Mouse (Mus musculus) lung, postnatal 10 days (tissue): ENCODE measurements around the gene Kdm2a.

Experiments
- DNase-seq: peaks from one replicate; pipeline ENCODE4 v3.0.0; 2021

The Kdm2a gene

GRCm38 (mm10) chr19:4298322-4299121 is 99.6 kb downstream of the Kdm2a start:
- DNase-seq, result no peak

GRCm38 (mm10) chr19:4297851-4298250 is 100.2 kb downstream of the Kdm2a start:
- DNase-seq, result no peak

- DNase-seq, result no peak
Measured at GRCm38 (mm10) chr19:4296611-4297010, 101.5 kb downstream of the Kdm2a start.

- no peak for DNase-seq
Measured at GRCm38 (mm10) chr19:4295391-4295790, 102.7 kb downstream of the Kdm2a start.

- peak; percentile 84 for DNase-seq
Measured at GRCm38 (mm10) chr19:4294381-4295097, 103.5 kb downstream of the Kdm2a start.

GRCm38 (mm10) chr19:4291161-4291560 is 106.9 kb downstream of the Kdm2a start:
- no peak for DNase-seq

- no peak for DNase-seq
Measured at GRCm38 (mm10) chr19:4290749-4291148, 107.3 kb downstream of the Kdm2a start.

GRCm38 (mm10) chr19:4283653-4284052 is 114.4 kb downstream of the Kdm2a start:
- DNase-seq, result no peak

GRCm38 (mm10) chr19:4282898-4283553 is 115.1 kb downstream of the Kdm2a start, which contains the start of gene Ankrd13d:
Gene Ankrd13d (minus strand): TSS chr19:4283137.
- peak; percentile 94 for DNase-seq

- DNase-seq, result no peak
Measured at GRCm38 (mm10) chr19:4280425-4280824, 117.7 kb downstream of the Kdm2a start.

GRCm38 (mm10) chr19:4279487-4279886 is 118.6 kb downstream of the Kdm2a start:
- DNase-seq, result no peak

- DNase-seq, result no peak
Measured at GRCm38 (mm10) chr19:4270972-4271371, 127.1 kb downstream of the Kdm2a start.

- no peak for DNase-seq
Measured at GRCm38 (mm10) chr19:4270187-4270586, 127.9 kb downstream of the Kdm2a start.

GRCm38 (mm10) chr19:4268566-4269361 is 129.3 kb downstream of the Kdm2a start, which contains the start of gene Ssh3:
Gene Ssh3 (minus strand): TSS chr19:4269180.
- peak; percentile 81 for DNase-seq

- DNase-seq, result no peak
Measured at GRCm38 (mm10) chr19:4265956-4266355, 132.1 kb downstream of the Kdm2a start.
